Mouse (Mus musculus) embryonic facial prominence, embryonic 14.5 days (tissue): ENCODE measurements around the gene Tnfsfm13. TPM values are rescaled to one million over a fixed set of nuclear protein-coding genes. Genes with fewer than 3 reads are reported as not detected.
"Not testable (repeated sequence)": the region's sequence is repeated elsewhere in the genome, so short reads cannot be mapped to it uniquely, and the experiment has no call there.

Experiments
- ATAC-seq: fragments of 200-750 bp; cut with Nextera tagmentation; 2 replicates; pipeline ENCODE4 v1.8.0; 2017; ENCODE audit warnings: low read depth, moderate number of reproducible peaks, moderate TSS enrichment
- DNase-seq: peaks from one replicate; pipeline ENCODE4 v3.0.0-alpha.2; 2015; ENCODE audit warnings: low spot score
- H3K27ac ChIP-seq: fragments of 300-500 bp; sonication (generic); replicated peaks from 2 replicates; pipeline ENCODE4 v1.5.1; 2014; ENCODE audit warnings: low read depth, mild to moderate bottlenecking, low read length, moderate library complexity
- H3K27me3 ChIP-seq: fragments of 300-500 bp; sonication (generic); replicated peaks from 2 replicates; pipeline ENCODE4 v1.6.1; 2014; ENCODE audit warnings: low read length; ENCODE audit not compliant: control insufficient read depth, insufficient read depth
- H3K36me3 ChIP-seq: fragments of 300-500 bp; sonication (generic); 2 replicates; pipeline ENCODE4 v1.6.1; 2014; ENCODE audit warnings: low read length, mixed read lengths; ENCODE audit not compliant: control insufficient read depth, insufficient read depth
- H3K4me1 ChIP-seq: fragments of 300-500 bp; sonication (generic); 2 replicates; pipeline ENCODE4 v1.6.1; 2014; ENCODE audit warnings: antibody characterized with exemption, low read length; ENCODE audit not compliant: control insufficient read depth, insufficient read depth
- H3K4me2 ChIP-seq: fragments of 300-500 bp; sonication (generic); 2 replicates; pipeline ENCODE4 v1.6.1; 2014; ENCODE audit warnings: low read depth, mild to moderate bottlenecking, low read length, moderate library complexity, mixed read lengths
- H3K4me3 ChIP-seq: fragments of 300-500 bp; sonication (generic); 2 replicates; pipeline ENCODE4 v1.5.1; 2014; ENCODE audit warnings: low read depth, mild to moderate bottlenecking, low read length
- H3K9ac ChIP-seq: fragments of 300-500 bp; sonication (generic); 2 replicates; pipeline ENCODE4 v1.6.1; 2014; ENCODE audit warnings: low read depth, mild to moderate bottlenecking, low read length, moderate library complexity, mixed read lengths
- H3K9me3 ChIP-seq: fragments of 300-500 bp; sonication (generic); 2 replicates; pipeline ENCODE4 v1.6.1; 2016; ENCODE audit warnings: low read length; ENCODE audit not compliant: control insufficient read depth
- WGBS: fragments of 180-500 bp; shearing (Covaris S2); extraction: QIAGEN DNeasy Blood & Tissue Kit; methylation state at CpG from one replicate; pipeline ENCODE4 v1.1.7; 2014; 5-methylcytosine and 5-hydroxymethylcytosine counted together
- polyA plus RNA-seq: library from polyadenylated mRNA; unstranded; fragments of >200 nt; fragmentation: Nextera tagmentation; extraction: Ambion mirVana; gene quantifications from 2 replicates; pipeline ENCODE4 v1.2.1, GENCODE M21; 2014

The Tnfsfm13 gene
- 6.0 and 6.6 TPM in 2 replicates for polyA plus RNA-seq

- peak; percentile 80 for ATAC-seq
- H3K4me2 ChIP-seq, result peak within 1 kb of the TSS; percentile 93
- peak within 1 kb of the TSS; percentile 86 for H3K9ac ChIP-seq
- peak within 1 kb of the TSS; percentile 79 for H3K27ac ChIP-seq
- DNase-seq, result peak; percentile 68
- H3K27me3 ChIP-seq, result no peaks in the 10 kb centered on the region
- H3K36me3 ChIP-seq, result no peaks in the 10 kb centered on the region
- H3K4me3 ChIP-seq, result peak within 1 kb of the TSS; percentile 55
- no peaks in the 10 kb centered on the region for H3K9me3 ChIP-seq
- 3% methylated on average over 30 of the region's 41 CpGs for WGBS
- H3K4me1 ChIP-seq, result no peaks in the 10 kb centered on the region
These were observed at the start of gene Tnfsfm13, which contains the start of gene Tnfsf12 for GRCm38 (mm10) chr11:69695361-69696181. Tnfsfm13 (minus strand) TSS chr11:69696098. Tnfsf12 (minus strand) TSS chr11:69695849.

- ATAC-seq, H3K4me3 ChIP-seq, H3K27ac ChIP-seq, H3K9ac ChIP-seq, DNase-seq, H3K4me2 ChIP-seq, H3K27me3 ChIP-seq, H3K4me1 ChIP-seq, H3K9me3 ChIP-seq: not testable (repeated sequence)
- 88% methylated on average over 2 of the region's 3 CpGs for WGBS
- H3K36me3 ChIP-seq, result peaks cover 31% of the 10 kb centered on the region
These were observed 35.5 kb upstream of the Tnfsfm13 start for GRCm38 (mm10) chr11:69731408-69731807.

- Histone ChIP-seq H3K9me3 (no peaks in the 10 kb centered on the region), H3K27ac (no peak overlapping the region), H3K4me2 (no peak overlapping the region), H3K27me3 (no peaks in the 10 kb centered on the region), H3K36me3 (peaks cover 8% of the 10 kb centered on the region), H3K4me1 (no peaks in the 10 kb centered on the region), H3K9ac (no peak overlapping the region), H3K4me3 (no peak overlapping the region)
- ATAC-seq (no peak), DNase-seq (peak; percentile 46)
- WGBS, result 13% methylated on average over 3 of the region's 3 CpGs
These were observed 33.2 kb upstream of the Tnfsfm13 start for GRCm38 (mm10) chr11:69729063-69729462.

- Histone ChIP-seq H3K4me1 (no peaks in the 10 kb centered on the region), H3K36me3 (no peaks in the 10 kb centered on the region), H3K4me2 (no peak overlapping the region), H3K27ac (no peak overlapping the region), H3K9ac (no peak overlapping the region), H3K4me3 (no peak overlapping the region), H3K27me3 (no peaks in the 10 kb centered on the region), H3K9me3 (no peaks in the 10 kb centered on the region)
- no peak for ATAC-seq
- no peak for DNase-seq
- WGBS, result 23% methylated on average over 5 of the region's 5 CpGs
These were observed 30.1 kb upstream of the Tnfsfm13 start for GRCm38 (mm10) chr11:69725951-69726350.

- no peak overlapping the region for H3K4me2 ChIP-seq
- H3K4me1 ChIP-seq, result peaks cover 4% of the 10 kb centered on the region; the same call in 1 of the 2 replicates
- ATAC-seq, result no peak
- no peaks in the 10 kb centered on the region for H3K27me3 ChIP-seq
- H3K4me3 ChIP-seq, result no peak overlapping the region
- 51% methylated on average over 2 of the region's 2 CpGs for WGBS
- H3K9me3 ChIP-seq, result no peaks in the 10 kb centered on the region
- DNase-seq, result no peak
- no peak overlapping the region for H3K27ac ChIP-seq
- no peaks in the 10 kb centered on the region for H3K36me3 ChIP-seq
- H3K9ac ChIP-seq, result no peak overlapping the region
These were observed 27.2 kb upstream of the Tnfsfm13 start for GRCm38 (mm10) chr11:69723074-69723473.

GRCm38 (mm10) chr11:69720852-69721251 is 25.0 kb upstream of the Tnfsfm13 start:
- DNase-seq (no peak), ATAC-seq (no peak)
- 68% methylated on average over 6 of the region's 6 CpGs for WGBS
- H3K36me3 ChIP-seq, result no peaks in the 10 kb centered on the region
- no peak overlapping the region for H3K27ac ChIP-seq
- H3K9me3 ChIP-seq, result no peaks in the 10 kb centered on the region
- H3K27me3 ChIP-seq, result no peaks in the 10 kb centered on the region
- H3K4me3 ChIP-seq, result no peak overlapping the region
- H3K4me2 ChIP-seq, result no peak overlapping the region
- peaks cover 7% of the 10 kb centered on the region; the same call in 1 of the 2 replicates for H3K4me1 ChIP-seq
- H3K9ac ChIP-seq, result no peak overlapping the region

- no peaks in the 10 kb centered on the region for H3K27me3 ChIP-seq
- no peak overlapping the region for H3K27ac ChIP-seq
- DNase-seq (no peak), ATAC-seq (no peak)
- H3K36me3 ChIP-seq, result no peaks in the 10 kb centered on the region
- no peak overlapping the region for H3K9ac ChIP-seq
- H3K9me3 ChIP-seq, result peaks cover 3% of the 10 kb centered on the region; the same call in 1 of the 2 replicates
- H3K4me1 ChIP-seq, result peaks cover 8% of the 10 kb centered on the region; the same call in 1 of the 2 replicates
- no peak overlapping the region for H3K4me2 ChIP-seq
- WGBS, result 75% methylated on average over 6 of the region's 6 CpGs
- H3K4me3 ChIP-seq, result no peak overlapping the region
These were observed 23.5 kb upstream of the Tnfsfm13 start for GRCm38 (mm10) chr11:69719423-69719822.

GRCm38 (mm10) chr11:69718661-69719060 is 22.8 kb upstream of the Tnfsfm13 start:
- ATAC-seq (no peak), DNase-seq (no peak)
- Histone ChIP-seq H3K9me3 (peaks cover 3% of the 10 kb centered on the region; the same call in 1 of the 2 replicates), H3K27ac (no peak overlapping the region), H3K9ac (peak overlapping the region; percentile 25; the same call in 1 of the 2 replicates), H3K4me1 (peaks cover 8% of the 10 kb centered on the region; the same call in 1 of the 2 replicates), H3K4me3 (no peak overlapping the region), H3K4me2 (peak overlapping the region; percentile 20; the same call in 1 of the 2 replicates), H3K27me3 (no peaks in the 10 kb centered on the region), H3K36me3 (no peaks in the 10 kb centered on the region)
- WGBS, result 30% methylated on average over 14 of the region's 15 CpGs
